Mouse (Mus musculus) cerebellum, adult (tissue): ENCODE measurements around the gene Adamts9.

ENCODE experiments used
- ATAC-seq: cut with Nextera tagmentation; 2 replicates; pipeline ENCODE4 v1.9.2; 2017; ENCODE audit warnings: mild to moderate bottlenecking, moderate library complexity, mixed read lengths; ENCODE audit not compliant: insufficient number of reproducible peaks, low FRiP score, low TSS enrichment

The Adamts9 gene

GRCm38 (mm10) chr6:92940191-92941131 lies 2.8 kb downstream of the Adamts9 start:
- ATAC-seq: no peak

GRCm38 (mm10) chr6:92928261-92928660 lies 15.0 kb downstream of the Adamts9 start:
- ATAC-seq: no peak

GRCm38 (mm10) chr6:92924536-92924935 lies 18.8 kb downstream of the Adamts9 start:
- no peak for ATAC-seq

GRCm38 (mm10) chr6:92921843-92922242 lies 21.4 kb downstream of the Adamts9 start:
- ATAC-seq: no peak

GRCm38 (mm10) chr6:92920938-92921689 lies 22.2 kb downstream of the Adamts9 start:
- no peak for ATAC-seq

- ATAC-seq: no peak
Measured at GRCm38 (mm10) chr6:92910611-92911010, 32.7 kb downstream of the Adamts9 start.

GRCm38 (mm10) chr6:92909361-92909760 lies 33.9 kb downstream of the Adamts9 start:
- ATAC-seq: no peak

- ATAC-seq: no peak
Measured at GRCm38 (mm10) chr6:92905922-92906321, 37.4 kb downstream of the Adamts9 start.

GRCm38 (mm10) chr6:92904491-92904890 lies 38.8 kb downstream of the Adamts9 start:
- no peak for ATAC-seq

- no peak for ATAC-seq
Measured at GRCm38 (mm10) chr6:92904037-92904436, 39.3 kb downstream of the Adamts9 start.

- no peak for ATAC-seq
Measured at GRCm38 (mm10) chr6:92891535-92891934, 51.8 kb downstream of the Adamts9 start.

GRCm38 (mm10) chr6:92883131-92883900 lies 60.0 kb downstream of the Adamts9 start:
- ATAC-seq: no peak

- ATAC-seq: no peak
Measured at GRCm38 (mm10) chr6:92882446-92882845, 60.8 kb downstream of the Adamts9 start.

GRCm38 (mm10) chr6:92879700-92880265 lies 63.5 kb downstream of the Adamts9 start:
- no peak for ATAC-seq

GRCm38 (mm10) chr6:92878771-92879170 lies 64.5 kb downstream of the Adamts9 start:
- no peak for ATAC-seq

GRCm38 (mm10) chr6:92877236-92877635 lies 66.1 kb downstream of the Adamts9 start:
- ATAC-seq: no peak

- ATAC-seq: no peak
Measured at GRCm38 (mm10) chr6:92876121-92876520, 67.2 kb downstream of the Adamts9 start.

GRCm38 (mm10) chr6:92875340-92875739 lies 68.0 kb downstream of the Adamts9 start:
- ATAC-seq: no peak

- no peak for ATAC-seq
Measured at GRCm38 (mm10) chr6:92874854-92875253, 68.4 kb downstream of the Adamts9 start.

- no peak for ATAC-seq
Measured at GRCm38 (mm10) chr6:92872766-92873165, 70.5 kb downstream of the Adamts9 start.
